Mouse (Mus musculus) neural tube, embryonic 10.5 days (tissue): ENCODE results near the gene Cdh3.

Experiments
- DNase-seq: peaks from one replicate; pipeline ENCODE4 v3.0.0-alpha.2; 2017; ENCODE audit warnings: low spot score; ENCODE audit errors: extremely low spot score

Cdh3 gene

DNA sequence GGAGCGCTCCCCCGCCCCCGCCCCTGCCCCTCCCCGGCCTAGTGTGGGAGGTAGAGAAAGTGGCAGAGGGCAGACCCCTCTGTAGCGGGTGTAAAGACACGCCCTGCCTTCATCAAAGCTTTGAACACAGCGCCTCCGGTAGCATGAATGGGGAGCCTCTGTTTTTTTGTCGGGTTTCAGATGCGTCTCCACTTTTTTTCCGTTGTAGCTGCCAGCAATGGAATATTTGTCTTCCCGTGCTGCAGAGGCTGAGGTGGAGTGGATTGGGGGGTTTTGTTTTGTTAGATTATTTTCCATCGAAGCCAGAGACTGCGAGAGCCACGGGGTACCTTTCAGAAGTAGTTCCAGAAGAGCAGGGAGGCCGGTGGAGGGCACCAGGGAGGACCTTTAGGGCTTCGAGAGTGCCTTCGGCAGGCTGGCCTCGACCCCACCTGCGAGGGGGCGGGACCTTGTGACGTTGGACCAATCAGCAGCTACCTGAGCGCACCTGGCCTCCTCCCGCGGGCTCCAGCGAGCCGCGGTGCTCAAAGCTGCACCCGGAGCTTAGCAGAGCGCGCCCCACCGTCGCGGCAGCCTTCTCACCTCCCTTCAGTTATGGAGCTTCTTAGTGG lies at the start of gene Cdh3:
Gene Cdh3, plus strand, starts transcription at position 527 of the 611 bp plus-strand sequence.
- DNase-seq: peak; percentile 57

DNA sequence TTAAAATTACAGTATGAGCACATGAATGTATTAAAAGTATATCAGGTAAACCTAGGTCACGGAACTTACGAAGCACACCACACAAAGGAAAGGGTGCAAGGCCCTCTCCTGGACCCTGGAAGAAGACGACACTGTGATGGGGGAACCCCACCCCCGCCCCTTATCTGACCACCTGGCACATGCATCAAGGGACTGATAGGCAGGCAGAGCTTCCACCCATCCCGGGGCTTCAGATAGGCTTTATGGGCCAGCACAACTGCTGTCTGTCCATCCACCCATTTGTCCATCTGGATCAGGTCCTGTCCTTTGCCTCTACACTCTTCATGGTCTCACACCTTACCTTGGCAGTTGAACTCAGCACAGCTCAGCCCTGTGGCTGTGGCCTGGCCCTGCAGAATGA lies 48.6 kb upstream of the Cdh3 start:
- no peak for DNase-seq

- DNase-seq: no peak
These were observed 46.9 kb upstream of the Cdh3 start for GRCm38 (mm10) chr8:106463795-106464194.

DNA sequence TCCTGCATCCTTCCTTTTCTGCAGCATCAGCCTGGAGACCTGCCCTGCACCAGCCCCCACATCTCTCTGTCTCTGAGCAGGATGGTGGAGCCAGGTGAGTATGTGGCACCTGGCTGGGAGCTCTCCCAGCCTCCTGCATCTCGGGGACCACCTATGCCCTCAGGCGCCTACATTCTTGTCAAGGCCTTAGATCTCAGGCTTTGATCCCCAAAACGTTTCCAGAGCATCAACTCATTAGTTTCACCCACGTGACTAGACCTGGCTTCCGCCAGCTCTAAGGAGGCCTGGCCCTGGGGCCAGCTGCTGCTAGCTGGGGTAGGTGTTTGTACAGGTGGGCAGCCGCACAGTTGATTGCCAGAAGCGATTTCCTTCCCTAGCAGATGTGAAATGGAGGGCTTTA lies 41.2 kb upstream of the Cdh3 start:
- DNase-seq: no peak

- DNase-seq: no peak
These were observed 36.7 kb upstream of the Cdh3 start for GRCm38 (mm10) chr8:106474001-106474400.

DNA sequence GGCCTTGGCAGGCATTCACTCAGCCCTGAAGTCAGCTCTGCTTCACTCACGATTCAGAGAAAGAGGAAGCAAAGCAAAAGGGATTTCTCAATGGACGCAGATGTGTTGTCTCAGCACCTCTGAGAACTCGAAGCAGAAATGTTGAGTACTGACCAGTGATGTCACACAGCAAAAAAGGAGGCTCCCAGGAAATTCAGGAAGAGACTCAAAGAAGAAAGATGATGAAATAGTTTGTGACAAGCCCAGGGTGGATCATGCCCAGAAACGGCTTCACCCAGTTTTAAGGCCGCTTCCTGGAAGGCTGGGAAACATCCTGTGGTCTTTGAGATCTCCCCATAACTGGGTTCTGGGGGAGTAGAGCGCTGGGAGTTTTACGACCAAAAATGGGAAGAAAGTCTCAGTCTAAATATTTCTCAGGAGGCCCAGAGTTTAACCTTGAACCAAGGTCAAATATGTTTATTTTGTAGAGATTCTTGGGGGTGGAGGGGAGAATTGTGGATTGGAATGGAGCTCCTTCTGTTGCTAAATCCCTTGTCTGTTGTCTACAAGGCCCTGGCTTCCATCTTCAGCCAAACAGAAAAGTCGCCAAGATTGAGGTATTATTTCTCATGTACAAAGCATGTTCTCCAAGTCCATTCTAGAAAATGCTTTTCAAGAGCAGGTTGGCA lies 10.5 kb upstream of the Cdh3 start, which contains the start of gene 6030452D12Rik:
Gene 6030452D12Rik, plus strand, starts transcription at position 505 of the 668 bp plus-strand sequence.
- DNase-seq: no peak

GRCm38 (mm10) chr8:106504241-106504640 lies 6.5 kb upstream of the Cdh3 start:
- DNase-seq: no peak

DNA sequence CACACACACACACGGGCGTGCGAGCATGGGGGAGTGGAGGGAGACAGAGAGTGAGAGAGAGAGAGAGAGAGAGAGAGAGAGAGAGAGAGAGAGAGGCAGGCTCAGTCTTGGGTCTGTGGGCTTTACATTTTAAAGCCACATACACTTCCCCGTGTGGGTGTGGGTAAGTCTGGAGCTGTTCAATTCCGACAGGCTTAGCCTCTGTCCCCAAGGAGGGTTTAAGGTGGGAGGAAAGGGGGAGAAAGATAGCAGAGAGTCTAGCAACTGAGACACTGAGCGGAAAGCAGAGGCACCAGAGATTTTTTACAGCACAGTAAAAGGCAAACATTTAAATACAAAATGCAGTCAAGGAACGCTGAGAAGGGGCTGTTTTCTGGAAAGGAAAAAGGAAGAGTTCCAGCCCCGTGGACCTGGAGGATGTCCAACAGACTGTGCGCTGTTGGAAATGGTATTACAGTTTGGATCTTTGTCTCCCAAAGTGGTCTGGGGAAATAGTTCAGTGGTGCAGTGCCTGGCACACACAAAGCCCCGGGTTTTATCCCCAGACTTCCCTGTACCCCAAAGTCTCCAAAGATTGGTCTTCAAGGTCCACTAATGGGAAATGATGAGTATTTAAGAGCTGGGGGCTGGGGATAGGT lies 5.2 kb upstream of the Cdh3 start:
- DNase-seq: no peak

DNA sequence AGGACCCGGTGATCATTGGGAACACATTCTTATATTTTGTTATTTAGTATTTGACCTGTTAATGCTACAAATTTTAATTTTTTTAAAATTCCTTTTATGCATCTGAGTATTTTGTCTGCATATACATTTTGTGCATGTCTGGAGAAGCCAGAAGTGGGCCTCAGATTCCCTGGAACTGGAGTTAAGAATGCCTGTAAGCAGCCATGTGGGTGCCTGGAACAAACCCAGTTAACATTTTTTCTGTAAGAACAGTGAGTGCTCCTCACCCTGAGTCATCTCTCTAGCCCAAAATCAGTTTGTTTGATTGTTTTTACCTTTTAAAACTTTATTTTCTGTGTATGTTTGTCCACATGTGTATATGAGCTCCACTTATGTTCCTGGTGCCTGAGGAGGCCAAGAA lies 4.6 kb upstream of the Cdh3 start:
- DNase-seq: no peak

GRCm38 (mm10) chr8:106507761-106508331 lies 2.8 kb upstream of the Cdh3 start:
- DNase-seq: peak; percentile 71

DNA sequence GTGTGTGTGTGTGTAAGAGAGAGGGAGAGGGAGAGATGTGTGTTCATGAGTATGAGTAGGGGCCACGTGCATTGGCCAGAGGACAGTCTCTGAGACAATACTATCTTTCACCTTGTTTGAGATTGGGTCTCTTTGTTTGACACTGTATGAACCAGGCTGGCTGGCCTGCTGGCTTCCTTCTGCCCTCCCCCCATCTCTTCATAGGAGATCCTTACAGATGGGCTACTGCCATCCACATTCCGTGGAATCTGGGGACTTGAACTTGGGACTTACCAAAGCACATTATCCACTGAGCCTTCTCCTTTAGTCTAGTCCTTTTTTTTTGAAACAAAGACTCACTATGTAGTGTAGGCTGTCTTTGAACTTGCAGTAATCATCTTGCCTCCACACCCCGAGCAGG lies 2.2 kb upstream of the Cdh3 start:
- DNase-seq: no peak

GRCm38 (mm10) chr8:106509079-106509780 lies 1.5 kb upstream of the Cdh3 start:
- DNase-seq: no peak

DNA sequence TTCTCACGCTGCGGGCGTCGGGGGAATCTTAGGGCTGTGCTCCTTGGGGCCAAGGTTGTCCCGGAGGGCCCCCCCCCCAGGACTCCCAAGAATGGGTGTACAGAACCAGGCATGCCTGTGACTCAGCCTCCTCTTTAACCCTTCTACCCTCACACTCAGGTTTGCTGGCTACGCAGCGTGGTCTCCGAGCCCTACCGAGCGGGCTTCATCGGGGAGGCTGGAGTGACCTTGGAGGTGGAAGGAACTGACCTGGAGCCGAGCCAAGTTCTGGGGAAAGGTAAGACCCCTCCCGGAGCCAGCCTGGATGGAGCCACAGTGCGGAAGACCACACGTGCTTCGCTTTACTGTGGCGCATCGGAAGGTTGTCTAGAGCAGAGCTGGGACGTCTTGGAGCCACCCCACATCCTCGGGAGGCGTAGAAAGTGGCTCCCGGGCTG lies 392 bp downstream of the Cdh3 start:
- DNase-seq: peak; percentile 47

- peak; percentile 79 for DNase-seq
These were observed 895 bp downstream of the Cdh3 start for GRCm38 (mm10) chr8:106511531-106512041.

DNA sequence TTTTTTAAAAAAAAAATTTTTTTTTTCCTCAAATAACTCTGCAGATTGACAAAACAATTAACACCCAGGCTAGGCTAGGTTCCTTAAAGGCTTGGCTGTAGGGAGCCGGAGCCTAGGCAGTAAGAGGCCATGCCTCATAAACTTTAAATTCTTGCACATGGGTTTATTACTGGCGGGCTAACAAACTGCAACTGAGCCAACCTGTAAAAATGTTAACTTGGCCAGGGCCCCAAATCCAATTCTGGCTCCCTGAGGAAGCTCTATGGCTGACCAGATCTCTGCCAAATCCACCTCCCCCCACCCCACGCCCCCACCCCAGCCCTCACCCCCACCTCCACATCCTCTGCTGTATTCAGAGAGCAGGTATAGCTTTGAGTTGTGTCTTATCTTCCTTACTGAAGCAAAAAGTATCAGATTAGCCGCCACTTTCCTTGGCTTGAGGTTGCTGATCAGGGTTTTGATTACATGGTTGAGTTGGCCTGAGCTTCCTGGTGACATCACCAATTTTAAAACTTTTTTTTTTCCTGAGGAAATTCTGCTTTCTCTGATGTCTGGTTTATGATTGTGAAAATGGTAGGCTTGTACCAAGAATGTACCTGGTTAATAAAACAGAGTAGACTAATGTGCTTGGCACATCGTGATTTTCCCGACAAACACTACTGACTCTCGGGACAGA lies 1.9 kb downstream of the Cdh3 start:
- no peak for DNase-seq

DNA sequence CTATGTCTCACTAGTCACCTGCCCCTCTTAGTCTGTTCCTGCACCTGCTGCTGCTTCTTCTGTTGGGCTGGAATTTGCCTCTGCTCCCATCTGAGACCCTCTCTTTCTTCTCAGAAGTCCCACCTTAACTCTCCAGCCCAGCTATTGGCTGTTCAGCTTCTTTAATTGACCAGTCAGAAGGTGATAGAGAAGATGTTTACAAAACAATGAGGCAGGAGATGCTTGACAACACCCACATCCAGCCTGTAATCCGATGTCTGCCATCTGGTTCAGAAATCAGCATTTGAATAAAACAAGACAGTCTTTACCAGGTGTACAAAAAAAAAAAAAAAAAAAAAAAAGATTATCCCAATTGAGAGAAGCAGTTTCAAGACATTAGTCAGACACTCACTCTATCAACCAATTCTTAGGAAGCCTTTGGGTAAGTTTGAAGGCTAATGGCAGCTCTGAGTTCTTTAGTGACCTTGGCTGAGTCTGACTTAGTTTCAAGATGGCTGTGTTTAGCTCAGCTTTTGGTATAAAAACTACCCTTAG lies 5.3 kb downstream of the Cdh3 start:
- no peak for DNase-seq

DNA sequence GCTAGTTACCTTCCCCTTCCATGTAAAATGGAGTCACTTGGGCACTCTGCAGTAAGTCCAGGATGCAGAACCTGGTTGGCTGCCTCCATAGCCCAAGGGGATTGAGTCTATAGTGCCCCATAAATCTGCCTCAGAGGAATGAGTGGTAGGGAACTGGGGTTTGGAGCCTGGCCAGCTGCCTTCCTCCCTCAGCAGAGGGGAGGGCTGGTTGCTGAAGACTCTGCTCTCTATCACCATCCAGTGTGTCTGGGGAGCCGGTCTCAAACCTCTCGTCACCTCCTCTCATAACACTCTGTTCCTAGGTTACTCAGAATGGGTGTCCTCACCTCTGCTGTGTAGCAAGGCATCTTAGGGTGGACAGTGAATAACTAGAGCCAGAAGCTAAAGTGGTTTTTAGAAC lies 5.9 kb downstream of the Cdh3 start:
- DNase-seq: no peak

- DNase-seq: no peak
These were observed 8.1 kb downstream of the Cdh3 start for GRCm38 (mm10) chr8:106518763-106519162.

GRCm38 (mm10) chr8:106520578-106520977 lies 9.9 kb downstream of the Cdh3 start:
- no peak for DNase-seq

DNA sequence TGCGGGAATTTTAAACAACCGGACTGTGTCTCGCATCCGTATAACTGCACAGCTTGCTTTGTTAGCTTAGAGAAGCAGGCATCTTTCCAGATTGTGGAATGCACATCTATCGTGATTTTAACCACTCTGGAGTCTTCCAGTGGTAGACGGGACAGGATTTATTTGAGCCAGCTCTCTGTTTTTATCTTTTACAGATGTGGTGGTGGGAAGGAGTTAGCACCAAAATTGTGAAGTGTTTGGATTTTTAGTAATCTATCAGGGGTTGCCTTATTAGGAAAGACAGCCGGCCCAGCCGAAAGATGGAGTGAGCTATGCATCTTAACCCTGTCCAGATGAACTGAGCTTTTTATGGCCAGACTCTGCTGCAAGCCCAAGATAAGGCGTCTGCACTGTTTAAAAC lies 11.2 kb downstream of the Cdh3 start:
- no peak for DNase-seq

DNA sequence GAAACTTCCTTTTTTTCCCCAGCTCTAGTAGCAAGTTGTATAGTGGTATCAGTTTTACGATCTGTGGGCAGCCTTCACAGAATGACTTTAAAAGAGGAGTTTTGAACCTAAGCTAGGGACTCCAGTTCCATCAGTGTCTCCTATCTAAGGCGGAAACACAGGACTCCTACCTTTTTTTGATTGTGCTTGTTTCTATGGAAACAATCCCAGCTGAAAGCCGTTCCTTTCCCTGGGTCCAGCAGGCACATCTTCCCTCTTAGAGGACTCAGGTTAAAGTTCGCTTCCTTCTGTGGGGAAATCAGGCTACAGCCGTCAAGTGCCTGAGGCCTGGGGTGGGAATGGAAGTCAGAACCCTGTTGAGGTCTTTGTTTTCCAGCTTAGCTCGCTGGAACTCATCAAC lies 16.0 kb downstream of the Cdh3 start:
- no peak for DNase-seq
